Mouse (Mus musculus): Measurements from ENCODE around the gene Dnmbp. TPM values are rescaled to one million over a fixed set of nuclear protein-coding genes. Genes with fewer than 3 reads are reported as not detected.
A peak's percentile ranks its signal among the peaks of the same experiment; 100 is the strongest.

Dnmbp gene
- polyA plus RNA-seq, 1 experiment = 8.5 TPM

DNA sequence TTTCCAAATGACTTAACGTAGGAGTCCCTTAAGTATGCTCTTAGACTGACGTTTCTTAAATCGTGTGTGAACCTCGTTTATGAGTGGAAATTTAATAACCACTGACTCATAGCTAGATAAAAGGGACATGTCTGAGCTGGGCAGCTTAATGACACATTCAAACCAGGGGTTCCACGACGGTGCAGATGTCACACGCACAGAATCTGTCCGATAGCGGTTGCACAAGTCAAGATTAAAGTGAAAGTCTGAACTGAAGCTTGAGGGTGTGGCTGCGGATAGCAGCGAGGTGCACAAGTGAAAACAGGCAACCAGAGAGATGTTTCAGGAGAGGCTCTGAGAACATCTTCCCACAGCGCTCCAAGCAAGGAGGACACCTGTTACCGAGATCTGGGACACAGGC is 18.6 kb downstream of the Dnmbp start:
- no peaks in the 10 kb centered on the region for H3K36me3 ChIP-seq (ENCODE audit: control insufficient read depth, insufficient read depth)
- peaks cover 2% of the 10 kb centered on the region for H3K79me3 ChIP-seq (ENCODE audit: low read depth)
- no peaks in the 10 kb centered on the region for H3K27me3 ChIP-seq (ENCODE audit: control insufficient read depth, insufficient read depth, insufficient read length)
- no peak overlapping the region for H3K4me3 ChIP-seq (ENCODE audit: insufficient read depth, poor library complexity, severe bottlenecking)
- TF ChIP-seq USF1 (IDR thresholded peaks at IDR 0.05; ENCODE audit: low read depth) (no peak), MYOD1 (IDR thresholded peaks at IDR 0.05; ENCODE audit: control insufficient read depth, insufficient read length, low read depth) (no peak), FOSL1 (IDR thresholded peaks at IDR 0.05; ENCODE audit: insufficient read depth, low read length, poor library complexity, severe bottlenecking) (no peak), MYOG (IDR thresholded peaks at IDR 0.05; ENCODE audit: control insufficient read depth, extremely low read depth, insufficient read length) (no peak), CEBPB (IDR thresholded peaks at IDR 0.05; ENCODE audit: low read depth) (peak; percentile 54)
- H3ac ChIP-seq (ENCODE audit: control insufficient read depth, insufficient read length, low read depth) = no peak overlapping the region
- peaks cover 20% of the 10 kb centered on the region for H3K79me2 ChIP-seq (ENCODE audit: control insufficient read depth, insufficient read depth)

DNA sequence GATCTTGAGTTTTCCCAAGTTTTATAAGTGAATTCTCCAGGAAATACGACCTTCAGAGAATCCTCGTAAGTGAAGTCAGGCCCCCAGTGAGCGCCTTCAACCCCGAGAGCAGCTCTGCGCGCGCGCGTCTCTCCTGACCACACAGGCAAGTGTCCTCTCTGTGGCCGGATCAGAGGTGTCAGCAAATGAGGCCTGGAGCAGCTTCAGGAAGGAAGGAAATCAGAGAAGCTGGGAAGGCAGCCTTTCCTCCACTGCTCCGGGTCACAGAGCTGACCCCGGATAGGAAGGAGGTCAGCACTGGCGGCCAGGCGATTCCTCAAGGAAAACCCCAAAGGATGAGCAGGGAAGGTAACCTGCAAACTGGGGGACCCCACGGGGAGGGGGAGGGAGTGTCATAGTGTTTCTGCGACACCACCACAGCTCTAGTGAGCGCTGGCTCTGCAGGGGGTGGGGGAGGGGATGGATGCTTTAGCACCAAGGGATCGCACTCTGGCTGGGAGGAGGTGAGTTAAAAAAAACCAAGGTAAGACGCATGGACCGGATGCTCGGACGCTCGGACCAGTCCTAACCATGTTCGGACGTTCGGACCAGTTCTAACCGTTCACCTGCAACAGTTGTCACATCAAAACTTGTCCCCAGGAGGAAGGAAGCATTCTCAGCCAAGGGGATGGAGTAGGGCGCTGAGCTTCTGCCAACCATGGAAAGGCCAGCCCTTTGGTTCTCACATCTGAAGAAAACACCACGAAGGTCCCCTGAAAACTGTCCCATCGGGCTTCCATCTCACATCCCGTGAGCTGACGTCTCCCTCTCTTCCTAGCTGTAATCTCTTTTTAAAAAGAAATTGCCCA is 19.3 kb downstream of the Dnmbp start:
- TF ChIP-seq MYOD1 (IDR thresholded peaks at IDR 0.05; ENCODE audit: control insufficient read depth, insufficient read length, low read depth) = no peak
- no peak for TF ChIP-seq CTCF (IDR thresholded peaks at IDR 0.05; ENCODE audit: control insufficient read depth, insufficient read depth, insufficient read length)
- Histone ChIP-seq H3K36me3 (ENCODE audit: control insufficient read depth, insufficient read depth) (no peaks in the 10 kb centered on the region), H3ac (ENCODE audit: control insufficient read depth, insufficient read length, low read depth) (no peak overlapping the region), H3K79me2 (ENCODE audit: control insufficient read depth, insufficient read depth) (peaks cover 22% of the 10 kb centered on the region), H3K4me3 (ENCODE audit: insufficient read depth, poor library complexity, severe bottlenecking) (no peak overlapping the region), H3K27me3 (ENCODE audit: control insufficient read depth, insufficient read depth, insufficient read length) (no peaks in the 10 kb centered on the region), H3K79me3 (ENCODE audit: low read depth) (peaks cover 3% of the 10 kb centered on the region)

DNA sequence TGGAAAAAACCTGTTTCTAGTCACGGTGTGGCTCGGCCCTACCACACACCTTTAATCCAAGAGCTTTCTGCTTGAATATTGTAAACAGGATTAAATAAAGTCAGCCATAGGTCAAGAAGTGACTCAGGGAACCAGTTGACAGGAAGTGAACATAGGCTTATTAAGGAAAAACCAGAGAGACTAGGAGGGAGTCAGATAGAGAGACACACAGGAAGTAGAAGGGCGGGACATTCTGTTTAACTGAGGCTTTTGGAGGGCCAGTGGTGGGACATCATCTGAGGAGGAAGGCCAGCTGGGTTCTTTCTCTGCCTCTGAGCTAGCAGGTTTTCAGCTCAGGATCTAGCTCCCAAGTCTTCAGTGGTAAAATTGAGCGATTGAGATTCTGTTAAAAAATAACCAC is 20.1 kb downstream of the Dnmbp start:
- H3K4me3 ChIP-seq (ENCODE audit: insufficient read depth, poor library complexity, severe bottlenecking) = no peak overlapping the region
- H3K36me3 ChIP-seq (ENCODE audit: control insufficient read depth, insufficient read depth) = no peaks in the 10 kb centered on the region
- TF ChIP-seq CTCF (IDR thresholded peaks at IDR 0.05; ENCODE audit: control insufficient read depth, insufficient read depth, insufficient read length) = no peak
- TF ChIP-seq USF1 (IDR thresholded peaks at IDR 0.05; ENCODE audit: low read depth) = no peak
- no peak for TF ChIP-seq MYOD1 (IDR thresholded peaks at IDR 0.05; ENCODE audit: control insufficient read depth, insufficient read length, low read depth)
- TF ChIP-seq MAX (IDR thresholded peaks at IDR 0.05) = no peak
- TF ChIP-seq FOSL1 (IDR thresholded peaks at IDR 0.05; ENCODE audit: insufficient read depth, low read length, poor library complexity, severe bottlenecking) = no peak
- TF ChIP-seq CEBPB (IDR thresholded peaks at IDR 0.05; ENCODE audit: low read depth) = no peak
- no peak for TF ChIP-seq MYOG (IDR thresholded peaks at IDR 0.05; ENCODE audit: control insufficient read depth, extremely low read depth, insufficient read length)
- H3K27me3 ChIP-seq (ENCODE audit: control insufficient read depth, insufficient read depth, insufficient read length) = no peaks in the 10 kb centered on the region
- peaks cover 1% of the 10 kb centered on the region for H3K79me3 ChIP-seq (ENCODE audit: low read depth)
- no peak overlapping the region for H3ac ChIP-seq (ENCODE audit: control insufficient read depth, insufficient read length, low read depth)
- peaks cover 24% of the 10 kb centered on the region for H3K79me2 ChIP-seq (ENCODE audit: control insufficient read depth, insufficient read depth)

DNA sequence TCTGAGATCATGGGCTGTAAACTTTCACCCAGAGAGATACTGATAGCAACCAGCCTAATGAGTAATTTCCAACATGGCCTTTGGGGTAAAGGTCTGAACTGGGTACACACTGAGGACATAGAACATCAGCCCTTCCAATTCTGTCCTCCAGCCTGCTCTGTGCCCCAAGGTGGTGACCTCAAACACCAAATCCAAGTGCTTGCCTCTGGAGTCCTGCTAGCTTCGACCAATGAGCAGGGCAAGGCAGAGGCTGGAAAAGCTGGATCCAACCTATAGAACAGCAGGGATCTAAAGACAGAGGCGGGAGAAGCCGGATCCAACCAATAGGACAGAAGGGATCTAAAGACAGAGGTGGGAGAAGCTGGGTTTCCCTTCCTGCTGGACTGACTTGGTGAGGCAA is 21.2 kb downstream of the Dnmbp start:
- peaks cover 1% of the 10 kb centered on the region for H3K79me3 ChIP-seq (ENCODE audit: low read depth)
- no peaks in the 10 kb centered on the region for H3K36me3 ChIP-seq (ENCODE audit: control insufficient read depth, insufficient read depth)
- no peaks in the 10 kb centered on the region for H3K27me3 ChIP-seq (ENCODE audit: control insufficient read depth, insufficient read depth, insufficient read length)
- H3K4me3 ChIP-seq (ENCODE audit: insufficient read depth, poor library complexity, severe bottlenecking) = no peak overlapping the region
- no peak for TF ChIP-seq MYOG (IDR thresholded peaks at IDR 0.05; ENCODE audit: control insufficient read depth, extremely low read depth, insufficient read length)
- H3ac ChIP-seq (ENCODE audit: control insufficient read depth, insufficient read length, low read depth) = no peak overlapping the region
- H3K79me2 ChIP-seq (ENCODE audit: control insufficient read depth, insufficient read depth) = peaks cover 24% of the 10 kb centered on the region

DNA sequence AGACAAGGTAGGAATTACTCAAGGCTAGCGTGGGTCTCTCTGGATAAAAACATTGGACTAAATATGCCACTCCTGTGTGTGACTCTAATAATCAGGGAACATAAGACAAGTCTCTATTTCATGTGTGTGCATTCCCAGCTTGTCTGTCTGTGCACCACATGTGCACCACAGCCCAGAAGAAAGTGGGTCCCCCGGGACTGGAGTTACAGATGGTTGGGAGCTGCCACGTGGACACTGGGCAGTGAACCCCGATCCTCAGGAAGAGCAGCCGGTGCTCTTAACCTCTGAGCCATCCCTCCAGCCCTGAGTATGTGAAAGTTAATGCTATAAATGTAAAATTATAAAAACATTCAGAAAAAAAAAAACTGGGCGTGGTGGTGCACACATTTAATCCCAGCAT is 22.2 kb downstream of the Dnmbp start:
- Histone ChIP-seq H3K27me3 (ENCODE audit: control insufficient read depth, insufficient read depth, insufficient read length) (no peaks in the 10 kb centered on the region), H3K79me2 (ENCODE audit: control insufficient read depth, insufficient read depth) (peaks cover 24% of the 10 kb centered on the region), H3ac (ENCODE audit: control insufficient read depth, insufficient read length, low read depth) (no peak overlapping the region), H3K36me3 (ENCODE audit: control insufficient read depth, insufficient read depth) (no peaks in the 10 kb centered on the region), H3K79me3 (ENCODE audit: low read depth) (peaks cover 1% of the 10 kb centered on the region), H3K4me3 (ENCODE audit: insufficient read depth, poor library complexity, severe bottlenecking) (no peak overlapping the region)
- TF ChIP-seq MAX (IDR thresholded peaks at IDR 0.05) = no peak
- TF ChIP-seq USF1 (IDR thresholded peaks at IDR 0.05; ENCODE audit: low read depth) = no peak
- TF ChIP-seq MYOD1 (IDR thresholded peaks at IDR 0.05; ENCODE audit: control insufficient read depth, insufficient read length, low read depth) = no peak
- no peak for TF ChIP-seq MYOG (IDR thresholded peaks at IDR 0.05; ENCODE audit: control insufficient read depth, extremely low read depth, insufficient read length)
- TF ChIP-seq CEBPB (IDR thresholded peaks at IDR 0.05; ENCODE audit: low read depth) = no peak
- no peak for TF ChIP-seq CTCF (IDR thresholded peaks at IDR 0.05; ENCODE audit: control insufficient read depth, insufficient read depth, insufficient read length)
- TF ChIP-seq FOSL1 (IDR thresholded peaks at IDR 0.05; ENCODE audit: insufficient read depth, low read length, poor library complexity, severe bottlenecking) = no peak

DNA sequence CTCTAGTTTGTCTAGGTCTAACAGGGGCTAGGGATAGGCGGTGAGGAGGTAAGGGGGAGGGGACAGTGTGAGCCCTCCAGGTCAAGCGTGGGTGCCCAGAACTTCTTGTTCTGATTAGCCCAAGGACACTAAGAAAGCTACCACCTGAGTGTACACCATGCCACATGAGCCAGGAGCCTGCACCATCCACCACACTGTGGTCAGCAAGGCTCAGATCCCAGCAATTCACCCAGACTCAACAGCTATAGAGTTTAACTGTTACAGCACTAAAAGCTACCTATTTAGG is 22.6 kb downstream of the Dnmbp start:
- Histone ChIP-seq H3K79me3 (ENCODE audit: low read depth) (peaks cover 1% of the 10 kb centered on the region), H3K79me2 (ENCODE audit: control insufficient read depth, insufficient read depth) (peaks cover 24% of the 10 kb centered on the region), H3K36me3 (ENCODE audit: control insufficient read depth, insufficient read depth) (no peaks in the 10 kb centered on the region), H3ac (ENCODE audit: control insufficient read depth, insufficient read length, low read depth) (no peak overlapping the region), H3K27me3 (ENCODE audit: control insufficient read depth, insufficient read depth, insufficient read length) (no peaks in the 10 kb centered on the region), H3K4me3 (ENCODE audit: insufficient read depth, poor library complexity, severe bottlenecking) (no peak overlapping the region)
- no peak for TF ChIP-seq FOSL1 (IDR thresholded peaks at IDR 0.05; ENCODE audit: insufficient read depth, low read length, poor library complexity, severe bottlenecking)
- TF ChIP-seq CTCF (IDR thresholded peaks at IDR 0.05; ENCODE audit: control insufficient read depth, insufficient read depth, insufficient read length) = no peak
- no peak for TF ChIP-seq CEBPB (IDR thresholded peaks at IDR 0.05; ENCODE audit: low read depth)
- TF ChIP-seq USF1 (IDR thresholded peaks at IDR 0.05; ENCODE audit: low read depth) = no peak
- TF ChIP-seq MAX (IDR thresholded peaks at IDR 0.05) = no peak
- no peak for TF ChIP-seq MYOD1 (IDR thresholded peaks at IDR 0.05; ENCODE audit: control insufficient read depth, insufficient read length, low read depth)
- no peak for TF ChIP-seq MYOG (IDR thresholded peaks at IDR 0.05; ENCODE audit: control insufficient read depth, extremely low read depth, insufficient read length)
